Mouse (Mus musculus) MN1 (cell line): ENCODE results near the gene Olfr55.
"Not testable (repeated sequence)": the region's sequence is repeated elsewhere in the genome, so short reads cannot be mapped to it uniquely, and the experiment has no call there.

Experiments used
- DNase-seq: peaks from one replicate; pipeline ENCODE4 v3.0.0-alpha.2; 2016; ENCODE audit warnings: low spot score

The Olfr55 gene

GRCm38 (mm10) chr17:33168147-33168546 lies at the start of gene Olfr55:
Olfr55 (plus strand) TSS chr17:33168447.
- DNase-seq, result not testable (repeated sequence)

- no peak for DNase-seq
Observed at GRCm38 (mm10) chr17:33124546-33124945, 43.7 kb upstream of the Olfr55 start.

GRCm38 (mm10) chr17:33126257-33126656 lies 42.0 kb upstream of the Olfr55 start:
- no peak for DNase-seq

GRCm38 (mm10) chr17:33139261-33139820 lies 28.9 kb upstream of the Olfr55 start, which contains the start of gene Morc2b:
Morc2b (minus strand) TSS chr17:33139683.
- DNase-seq, result no peak

- not testable (repeated sequence) for DNase-seq
Observed at GRCm38 (mm10) chr17:33191002-33191401, 22.8 kb downstream of the Olfr55 start, which contains the start of gene Olfr239. Olfr239 (plus strand) TSS chr17:33191302.

GRCm38 (mm10) chr17:33221590-33221989 lies 53.3 kb downstream of the Olfr55 start, which contains the start of gene Olfr1564:
Olfr1564 (minus strand) TSS chr17:33221690.
- no peak for DNase-seq
